Comparison of ENCODE assay signal across 15 mouse cellular contexts in genomic region chr9:119853071-119853846, GRCm38 (mm10). TPM values are rescaled to one million over a fixed set of nuclear protein-coding genes. Genes with fewer than 3 reads are reported as not detected.
DNase-seq lines count a peak whose midpoint lies in the region; ATAC-seq and TF ChIP-seq lines count a peak whose summit lies in the region.
"Had no signal": no experiment of that assay in that cellular context is flagged by ENCODE, and none has a peak within 500 bp of the region (broad histone marks: within the 10 kb centered on the region; RNA-seq: fewer than 3 reads in every experiment).

No protein-coding gene starts in this region.

- peaks cover 3% of the 10 kb centered on the region; the same call in 1 of the 2 replicates for H3K9me3 ChIP-seq in forebrain, embryonic 11.5 days (ENCODE audit: control insufficient read depth, low read length)
- H3K9me3 ChIP-seq in forebrain, embryonic 10.5 days: peaks cover 17% of the 10 kb centered on the region; the same call in 1 of the 2 replicates
- H3K9me3 ChIP-seq in neural tube, embryonic 13.5 days: peaks cover 3% of the 10 kb centered on the region; the same call in 1 of the 2 replicates
- peaks cover 8% of the 10 kb centered on the region for H3K9me3 ChIP-seq in kidney, embryonic 16.5 days (ENCODE audit: low read length)
- H3K9me3 ChIP-seq in midbrain, postnatal 0 days (ENCODE audit: low read length): no peaks in the 10 kb centered on the region
- H3K9me3 ChIP-seq: limb, embryonic 15.5 days had no signal

- no peaks in the 10 kb centered on the region for H3K36me3 ChIP-seq in forebrain, embryonic 11.5 days (ENCODE audit: control insufficient read depth, insufficient read depth, low read length)
- H3K36me3 ChIP-seq in forebrain, embryonic 10.5 days (replicated peaks): no peaks in the 10 kb centered on the region
- no peaks in the 10 kb centered on the region for H3K36me3 ChIP-seq in neural tube, embryonic 13.5 days
- H3K36me3 ChIP-seq in kidney, embryonic 16.5 days (ENCODE audit: insufficient read depth, low read length): no peaks in the 10 kb centered on the region
- no peaks in the 10 kb centered on the region for H3K36me3 ChIP-seq in midbrain, postnatal 0 days (ENCODE audit: insufficient read depth, low read length)
- H3K36me3 ChIP-seq: embryonic facial prominence, embryonic 13.5 days; heart, embryonic 12.5 days; limb, embryonic 15.5 days had no signal

- no peak for ATAC-seq in forebrain, embryonic 11.5 days (replicated peaks; ENCODE audit: low FRiP score)
- peak; percentile 17; the same call in 1 of the 2 replicates for ATAC-seq in neural tube, embryonic 13.5 days (ENCODE audit: low read depth)
- peak; percentile 43; the same call in 1 of the 2 replicates for ATAC-seq in kidney, embryonic 16.5 days (ENCODE audit: low FRiP score, low TSS enrichment)
- ATAC-seq in midbrain, postnatal 0 days (ENCODE audit: low FRiP score): peak; percentile 44; the same call in 1 of the 2 replicates

- no peak overlapping the region for H3K27ac ChIP-seq in forebrain, embryonic 11.5 days (ENCODE audit: low read depth, low read length)
- H3K27ac ChIP-seq in forebrain, embryonic 10.5 days: no peak overlapping the region
- peak overlapping the region; percentile 38 for H3K27ac ChIP-seq in neural tube, embryonic 13.5 days (replicated peaks)
- peak overlapping the region; percentile 69 for H3K27ac ChIP-seq in kidney, embryonic 16.5 days (ENCODE audit: low read length)
- peak overlapping the region; percentile 47 for H3K27ac ChIP-seq in midbrain, postnatal 0 days (ENCODE audit: low read depth, low read length)
- H3K27ac ChIP-seq: embryonic facial prominence, embryonic 13.5 days; limb, embryonic 15.5 days; macrophage had no signal

- no peak overlapping the region for H3K4me3 ChIP-seq in forebrain, embryonic 11.5 days (ENCODE audit: low read depth, low read length)
- no peak overlapping the region for H3K4me3 ChIP-seq in forebrain, embryonic 10.5 days
- H3K4me3 ChIP-seq in neural tube, embryonic 13.5 days: no peak overlapping the region
- H3K4me3 ChIP-seq in kidney, embryonic 16.5 days (ENCODE audit: low read length): no peak overlapping the region
- no peak overlapping the region for H3K4me3 ChIP-seq in midbrain, postnatal 0 days (ENCODE audit: low read depth, low read length)
- H3K4me3 ChIP-seq: embryonic facial prominence, embryonic 13.5 days; heart, embryonic 12.5 days; limb, embryonic 15.5 days had no signal

- peak; percentile 38 for DNase-seq in forebrain, embryonic 11.5 days (ENCODE audit: low spot score)
- no peak for DNase-seq in forebrain, embryonic 10.5 days (ENCODE audit: extremely low spot score, low spot score)
- no peak for DNase-seq in neural tube, embryonic 10.5 days (ENCODE audit: extremely low spot score, low spot score)
- DNase-seq in midbrain, postnatal 0 days (ENCODE audit: low spot score): peak; percentile 38
- no peak for DNase-seq in ovary, postnatal 10 days (ENCODE audit: low spot score)
- DNase-seq in cerebellum, postnatal 10 days: no peak
- DNase-seq: cerebellum, adult 2 months; thymus, postnatal 4 days had no signal

- H3K27me3 ChIP-seq in forebrain, embryonic 11.5 days (ENCODE audit: control insufficient read depth, insufficient read depth, low read length): no peaks in the 10 kb centered on the region; the same call in 1 of the 2 replicates
- H3K27me3 ChIP-seq in forebrain, embryonic 10.5 days (ENCODE audit: poor library complexity, severe bottlenecking): peaks cover 14% of the 10 kb centered on the region
- H3K27me3 ChIP-seq in neural tube, embryonic 13.5 days: no peaks in the 10 kb centered on the region
- no peaks in the 10 kb centered on the region for H3K27me3 ChIP-seq in kidney, embryonic 16.5 days (ENCODE audit: insufficient read depth, low read length)
- H3K27me3 ChIP-seq in midbrain, postnatal 0 days (ENCODE audit: insufficient read depth, low read length): no peaks in the 10 kb centered on the region
- H3K27me3 ChIP-seq: embryonic facial prominence, embryonic 13.5 days; limb, embryonic 15.5 days had no signal

- 85% methylated on average over 2 of the region's 2 CpGs for WGBS in forebrain, embryonic 11.5 days
- 88% methylated on average over 2 of the region's 2 CpGs for whole genome bisulfite sequencing in forebrain, embryonic 10.5 days
- 68% methylated on average over 2 of the region's 2 CpGs for whole genome bisulfite sequencing in neural tube, embryonic 13.5 days
- 31% methylated on average over 2 of the region's 2 CpGs for WGBS in kidney, embryonic 16.5 days
- WGBS in midbrain, postnatal 0 days: 64% methylated on average over 2 of the region's 2 CpGs

- H3K4me1 ChIP-seq in forebrain, embryonic 11.5 days (replicated peaks; ENCODE audit: control insufficient read depth, insufficient read depth, low read length): peaks cover 9% of the 10 kb centered on the region; the same call in 1 of the 2 replicates
- peaks cover 38% of the 10 kb centered on the region for H3K4me1 ChIP-seq in forebrain, embryonic 10.5 days
- peaks cover 24% of the 10 kb centered on the region for H3K4me1 ChIP-seq in neural tube, embryonic 13.5 days (replicated peaks)
- H3K4me1 ChIP-seq in kidney, embryonic 16.5 days (ENCODE audit: insufficient read depth, low read length): peaks cover 28% of the 10 kb centered on the region
- peaks cover 8% of the 10 kb centered on the region; the same call in 1 of the 2 replicates for H3K4me1 ChIP-seq in midbrain, postnatal 0 days (ENCODE audit: insufficient read depth, low read length)
- H3K4me1 ChIP-seq: heart, embryonic 12.5 days had no signal

- H3K9ac ChIP-seq in forebrain, embryonic 11.5 days (ENCODE audit: low read length): no peak overlapping the region
- no peak overlapping the region for H3K9ac ChIP-seq in neural tube, embryonic 13.5 days
- H3K9ac ChIP-seq in kidney, embryonic 16.5 days (replicated peaks; ENCODE audit: low read length): no peak overlapping the region
- H3K9ac ChIP-seq in midbrain, postnatal 0 days (replicated peaks; ENCODE audit: low read length, poor library complexity, severe bottlenecking): no peak overlapping the region
- H3K9ac ChIP-seq: embryonic facial prominence, embryonic 13.5 days; heart, embryonic 12.5 days; limb, embryonic 15.5 days had no signal

- peak; percentile 60 for TF ChIP-seq CTCF in midbrain, postnatal 0 days (IDR thresholded peaks at IDR 0.05)

- H3K4me2 ChIP-seq in forebrain, embryonic 11.5 days (ENCODE audit: low read depth, low read length, severe bottlenecking): no peak overlapping the region
- H3K4me2 ChIP-seq in neural tube, embryonic 13.5 days: no peak overlapping the region
- H3K4me2 ChIP-seq in kidney, embryonic 16.5 days (replicated peaks; ENCODE audit: low read depth, low read length): no peak overlapping the region
- no peak overlapping the region for H3K4me2 ChIP-seq in midbrain, postnatal 0 days (ENCODE audit: low read depth, low read length, poor library complexity, severe bottlenecking)
- H3K4me2 ChIP-seq: embryonic facial prominence, embryonic 13.5 days; heart, embryonic 12.5 days; limb, embryonic 15.5 days had no signal

RNA-seq across cellular contexts. Expression of gene Scn11a, which starts 28.0 kb away (rescaled TPM):
- 1.1 and 1.5 TPM in 2 replicates for polyA plus RNA-seq in forebrain, embryonic 11.5 days (2014; fragmentation: Nextera tagmentation; extraction: Ambion mirVana)
- 0.78 and 1.3 TPM in 2 replicates for polyA plus RNA-seq in forebrain, embryonic 10.5 days (2016; fragmentation: Nextera tagmentation; extraction: Ambion mirVana)
- polyA plus RNA-seq in neural tube, embryonic 13.5 days (2015; fragmentation: Nextera tagmentation; extraction: Ambion mirVana): 0.22 and 0.35 TPM in 2 replicates
- polyA plus RNA-seq in kidney, embryonic 16.5 days (2015; fragmentation: Nextera tagmentation; extraction: Ambion mirVana): 0.05 and 0.09 TPM in 2 replicates
- total RNA-seq in midbrain, postnatal 0 days (2014; rRNA removed): 0.47 and 0.60 TPM in 2 replicates
- polyA plus RNA-seq in midbrain, postnatal 0 days (2015; fragmentation: Nextera tagmentation; extraction: Ambion mirVana): 0.27 and 0.35 TPM in 2 replicates
- polyA plus RNA-seq: embryonic facial prominence, embryonic 13.5 days; heart, embryonic 12.5 days; macrophage; stomach, embryonic 14.5 days had no signal

RNA-seq across cellular contexts. Expression of gene Wdr48, which starts 41.4 kb away (rescaled TPM):
- 60.7 and 67.0 TPM in 2 replicates for polyA plus RNA-seq in forebrain, embryonic 11.5 days (2014; fragmentation: Nextera tagmentation; extraction: Ambion mirVana)
- polyA plus RNA-seq in forebrain, embryonic 10.5 days (2016; fragmentation: Nextera tagmentation; extraction: Ambion mirVana): 71.6 and 74.4 TPM in 2 replicates
- 56.6 and 63.6 TPM in 2 replicates for polyA plus RNA-seq in neural tube, embryonic 13.5 days (2015; fragmentation: Nextera tagmentation; extraction: Ambion mirVana)
- 54.2 and 56.5 TPM in 2 replicates for polyA plus RNA-seq in kidney, embryonic 16.5 days (2015; fragmentation: Nextera tagmentation; extraction: Ambion mirVana)
- 53.0 and 75.3 TPM in 2 replicates for total RNA-seq in midbrain, postnatal 0 days (2014; rRNA removed)
- 48.8 and 49.5 TPM in 2 replicates for polyA plus RNA-seq in midbrain, postnatal 0 days (2015; fragmentation: Nextera tagmentation; extraction: Ambion mirVana)

Comparison
In these comparisons a context has a peak if more than half of its experiments do, and no peak if none do; other contexts are left out.
1. DNase-seq: peak in forebrain, embryonic 11.5 days (single experiment) and midbrain, postnatal 0 days (single experiment); none in forebrain, embryonic 10.5 days (single experiment), neural tube, embryonic 10.5 days (single experiment), ovary, postnatal 10 days (single experiment) and cerebellum, postnatal 10 days (0 of 2).
2. H3K27ac ChIP-seq: peak in neural tube, embryonic 13.5 days (single experiment), kidney, embryonic 16.5 days (single experiment) and midbrain, postnatal 0 days (single experiment); none in forebrain, embryonic 11.5 days (single experiment) and forebrain, embryonic 10.5 days (single experiment).